Mouse (Mus musculus) adrenal gland, postnatal 36 days (tissue): ENCODE data around the gene Mlph. TPM values are rescaled to one million over a fixed set of nuclear protein-coding genes. Genes with fewer than 3 reads are reported as not detected.

ENCODE experiments used
- DNase-seq, 2 experiments: peaks; one replicate each; pipeline ENCODE4 v3.0.0; 2021; ENCODE audit warnings: mixed read lengths in 1 of 2
- total RNA-seq, 2 experiments: library from RNA; stranded (reverse); gene quantifications; 2 replicates each; pipeline ENCODE4 v1.2.3; 2021

Mlph gene
- total RNA-seq, 2 experiments from 2014 or later: 2.2 to 2.3 TPM

DNA sequence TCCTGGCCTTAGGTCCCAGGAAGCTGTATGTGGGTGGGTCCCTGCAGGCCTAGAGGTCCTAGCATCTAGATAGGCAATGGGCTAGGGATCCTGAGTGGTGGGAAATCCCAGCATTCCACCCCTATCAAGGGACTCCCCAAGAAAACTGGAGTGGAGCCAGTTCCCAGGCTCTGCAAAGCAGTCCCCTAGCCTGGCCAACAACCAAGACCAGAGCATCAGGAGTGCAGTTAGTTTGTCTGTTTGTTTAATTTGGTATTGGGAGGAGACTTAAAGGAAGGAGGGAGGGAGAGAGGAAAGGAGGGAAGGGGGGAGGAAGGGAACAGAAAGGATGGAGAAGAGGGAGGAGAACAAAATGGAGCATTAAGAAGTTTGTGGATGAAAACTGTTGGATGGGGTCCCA is 5.7 kb upstream of the Mlph start:
- peak in 1 of 2 experiments; percentile 44 for DNase-seq

DNA sequence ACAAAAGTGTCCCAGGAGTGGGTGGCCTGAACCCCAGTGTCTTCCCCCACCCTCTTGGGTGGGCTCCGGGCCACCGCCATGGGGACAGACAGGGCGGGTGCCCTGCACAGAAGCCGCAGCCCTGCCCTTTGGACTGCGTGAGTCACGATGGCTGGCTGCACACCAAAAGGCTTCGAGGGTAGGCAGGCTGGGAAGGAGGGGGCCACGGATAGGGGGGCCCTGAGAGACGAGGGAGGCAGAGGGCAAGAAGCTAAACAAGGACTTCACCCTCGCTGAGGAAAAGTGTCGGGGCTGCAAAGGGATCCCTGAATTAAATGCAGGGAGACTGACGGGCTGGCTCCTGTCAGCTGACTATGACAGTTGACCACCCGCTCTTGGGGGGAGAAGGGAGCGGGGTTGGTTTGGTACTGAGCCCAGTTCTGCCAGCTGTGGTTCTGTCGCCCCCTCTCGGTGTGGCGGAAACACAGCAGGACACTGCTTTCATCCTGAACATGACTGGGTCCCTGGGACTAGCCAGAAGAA is 5.2 kb upstream of the Mlph start:
- peak; percentile 86 to 88 for DNase-seq

DNA sequence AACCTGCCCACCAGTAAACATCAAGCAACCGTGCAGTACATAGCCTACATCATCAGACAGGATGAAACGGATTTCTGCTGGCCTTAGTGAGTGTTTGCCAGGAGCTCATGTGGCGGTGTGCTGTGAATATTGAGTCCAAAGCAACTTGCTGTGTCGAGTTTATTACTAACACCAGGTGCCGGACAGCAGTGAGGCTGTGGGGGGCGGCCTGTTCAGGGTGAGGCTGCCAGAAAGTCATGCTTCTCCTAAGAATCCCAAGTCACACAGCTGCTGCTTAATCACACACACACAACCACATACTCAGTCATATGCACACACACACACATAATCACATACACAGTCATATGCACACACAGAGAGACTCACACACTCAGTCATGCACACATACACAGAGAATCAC is 1.7 kb upstream of the Mlph start:
- no peak for DNase-seq

DNA sequence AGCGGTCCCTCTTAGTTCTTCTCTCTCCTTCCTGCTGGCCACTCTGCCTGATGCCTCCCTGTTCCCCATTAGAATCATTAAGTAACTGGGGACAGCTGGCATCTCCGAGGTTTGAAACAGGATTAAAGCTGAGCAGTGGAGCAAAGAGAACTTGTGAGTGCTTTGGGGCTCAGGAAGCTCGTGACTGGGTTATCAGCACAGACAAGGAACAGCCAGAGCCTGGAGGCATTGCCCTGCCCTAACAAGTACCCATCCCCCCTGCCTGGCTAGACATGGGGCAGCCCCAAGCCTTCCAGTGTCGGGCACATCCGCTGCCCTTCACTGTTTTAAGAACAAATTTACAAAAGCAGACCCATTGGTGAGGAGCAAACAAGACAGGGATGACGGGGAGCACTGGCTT is 2.6 kb downstream of the Mlph start:
- no peak for DNase-seq

DNA sequence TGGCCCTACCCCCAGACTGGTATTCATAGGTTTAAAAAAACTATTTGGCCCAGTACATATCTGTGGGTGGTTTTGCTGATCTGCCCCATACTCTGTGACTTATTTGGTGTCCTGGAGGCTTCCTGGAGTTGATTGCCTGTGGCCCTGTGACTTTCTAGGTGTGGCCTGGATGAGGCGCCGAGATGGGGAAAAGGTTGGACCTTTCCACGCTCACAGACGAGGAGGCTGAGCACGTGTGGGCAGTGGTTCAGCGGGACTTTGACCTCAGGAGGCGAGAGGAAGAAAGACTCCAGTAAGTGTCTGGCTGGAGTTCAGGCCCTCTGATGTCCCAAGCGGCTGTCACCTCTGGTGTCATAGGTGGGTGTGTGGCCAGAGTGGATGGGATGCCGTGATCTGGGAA is 6.8 kb downstream of the Mlph start:
- DNase-seq: no peak

DNA sequence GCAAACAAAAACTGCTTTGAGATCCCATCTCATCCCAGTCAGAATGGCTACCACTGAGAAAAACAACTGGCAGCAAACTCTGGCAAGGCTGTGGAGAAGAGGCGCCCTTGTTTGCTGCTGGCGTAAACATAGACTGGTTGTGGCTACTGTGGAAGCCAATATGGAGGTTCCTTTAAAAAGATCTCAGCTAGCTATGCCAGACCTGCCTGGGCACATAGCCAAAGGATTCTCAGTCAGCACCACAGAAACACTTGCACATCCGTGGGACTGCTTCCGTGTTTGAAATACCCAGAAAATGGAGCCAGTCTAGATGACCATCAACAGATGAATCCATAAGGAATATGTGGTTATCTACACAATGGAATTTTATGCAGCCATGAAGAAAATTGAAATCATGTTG is 11.1 kb downstream of the Mlph start:
- DNase-seq: no peak

DNA sequence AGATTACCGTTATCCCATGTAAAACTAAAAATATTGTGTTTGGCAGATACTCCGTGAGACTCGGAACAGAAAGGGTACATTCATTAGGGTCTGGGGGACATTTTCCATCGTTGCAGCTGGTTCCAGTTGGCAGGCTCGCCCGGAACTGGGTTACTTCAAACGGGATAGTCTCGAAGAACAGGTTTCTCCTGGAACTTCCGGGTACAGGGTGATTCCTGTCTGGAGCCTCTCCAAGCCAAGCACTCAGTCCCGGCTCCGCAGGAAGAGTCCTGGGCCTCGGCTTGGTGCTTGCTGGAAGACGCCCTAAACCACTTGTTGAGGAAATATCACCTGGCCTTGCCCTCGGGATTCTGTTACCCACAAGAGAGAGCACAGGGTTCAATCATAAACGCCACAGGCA is 12.4 kb downstream of the Mlph start:
- DNase-seq: no peak

DNA sequence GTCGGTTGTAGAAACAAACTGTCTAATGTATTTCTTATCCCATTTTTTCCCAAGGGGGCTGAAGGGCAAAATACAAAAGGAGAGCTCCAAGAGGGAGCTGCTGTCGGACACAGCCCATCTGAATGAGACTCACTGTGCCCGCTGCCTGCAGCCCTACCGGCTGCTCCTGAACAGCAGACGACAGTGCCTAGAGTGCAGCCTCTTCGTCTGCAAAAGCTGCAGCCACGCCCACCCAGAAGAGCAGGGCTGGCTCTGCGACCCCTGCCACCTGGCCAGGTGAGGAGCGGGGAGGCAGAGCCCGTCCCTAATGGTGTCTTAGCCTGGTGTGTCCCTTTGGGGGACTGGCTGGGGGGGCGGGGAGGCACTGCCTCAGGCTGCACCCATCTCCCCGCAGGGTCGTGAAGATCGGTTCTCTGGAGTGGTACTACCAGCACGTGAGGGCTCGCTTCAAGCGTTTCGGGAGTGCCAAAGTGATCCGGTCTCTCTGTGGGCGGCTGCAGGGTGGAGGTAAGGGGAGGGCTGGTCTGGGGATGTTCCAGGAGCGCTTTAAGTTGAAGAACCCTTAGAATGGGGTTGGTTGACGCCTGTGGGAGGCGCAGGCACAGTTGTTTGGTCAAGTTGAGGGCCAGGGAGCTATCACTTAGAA is 13.2 kb downstream of the Mlph start:
- DNase-seq: no peak

DNA sequence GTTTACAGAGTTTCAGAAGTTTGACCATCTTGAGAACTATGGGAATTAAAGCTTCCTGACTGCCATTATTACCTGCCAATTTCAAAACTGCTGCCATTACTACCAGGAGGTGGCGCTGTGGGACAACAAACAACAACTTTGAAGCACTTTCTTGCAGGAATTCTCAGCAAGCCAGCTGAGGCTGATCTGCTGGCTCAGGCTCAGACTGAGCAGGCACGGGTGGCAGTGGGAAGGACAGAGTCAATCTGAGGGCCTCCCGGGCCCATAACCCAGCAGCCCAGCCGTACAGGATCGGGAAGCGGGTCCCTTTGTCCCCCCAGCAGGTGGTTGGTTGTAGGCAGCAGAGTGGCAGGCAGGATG is 13.7 kb downstream of the Mlph start:
- peak; percentile 85 to 87 for DNase-seq

DNA sequence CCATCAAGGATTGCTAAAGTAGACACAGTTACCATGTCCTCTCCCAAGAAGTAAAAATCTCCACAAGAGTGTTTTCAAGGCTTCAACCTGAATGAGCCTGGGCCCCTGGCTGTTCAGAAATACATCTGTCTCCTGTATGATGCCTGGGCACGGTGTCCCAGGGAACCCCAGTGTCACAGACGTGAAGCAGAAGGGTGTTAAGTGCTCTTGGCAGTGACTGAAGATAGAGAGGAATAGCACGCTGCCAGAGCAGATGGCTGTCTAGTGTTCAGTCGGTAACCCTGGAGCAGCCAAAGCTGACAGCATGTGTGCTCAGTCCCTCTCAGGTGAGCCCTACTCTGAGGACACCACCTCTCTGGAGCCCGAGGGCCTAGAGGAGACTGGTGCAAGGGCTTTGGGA is 18.1 kb downstream of the Mlph start:
- no peak for DNase-seq

DNA sequence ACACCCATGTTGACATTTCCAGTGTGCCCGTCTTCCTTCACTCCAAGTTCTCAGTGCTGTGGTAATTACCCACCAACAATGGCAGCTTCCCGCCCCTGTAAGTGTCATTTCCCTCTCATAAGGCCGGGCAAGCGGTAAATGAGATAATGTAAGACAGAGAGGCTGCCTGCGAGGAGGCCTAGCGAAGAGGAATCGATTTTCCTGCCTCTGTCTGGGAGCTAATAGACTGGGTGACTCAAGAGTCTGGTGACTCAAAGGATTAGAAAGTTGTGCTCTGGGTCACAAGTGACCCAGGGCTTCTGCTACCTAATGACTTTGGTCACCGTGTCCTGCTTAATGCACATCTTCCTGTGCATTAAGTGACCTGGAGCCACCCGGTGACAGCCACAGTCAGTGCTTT is 22.1 kb downstream of the Mlph start:
- no peak for DNase-seq

DNA sequence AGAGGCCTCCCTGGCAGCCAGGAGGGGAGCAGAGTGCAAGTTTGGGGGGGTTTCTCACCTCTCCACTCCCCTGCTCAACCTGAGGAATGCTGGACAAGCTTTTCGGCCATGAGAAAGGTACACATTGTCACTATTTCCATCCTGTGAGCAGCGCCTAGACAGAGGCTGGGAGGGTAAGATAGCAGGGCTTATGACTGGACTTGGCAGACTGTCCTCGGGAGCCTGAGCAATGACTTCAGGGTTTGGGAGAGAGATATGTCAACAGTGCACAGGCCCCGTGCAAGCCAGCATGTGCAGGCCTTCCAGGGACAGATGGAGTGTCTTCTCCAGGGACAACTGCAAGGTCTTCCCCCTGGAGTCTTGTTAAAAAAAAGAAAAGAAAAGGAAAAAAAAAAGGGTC is 25.1 kb downstream of the Mlph start:
- no peak for DNase-seq

DNA sequence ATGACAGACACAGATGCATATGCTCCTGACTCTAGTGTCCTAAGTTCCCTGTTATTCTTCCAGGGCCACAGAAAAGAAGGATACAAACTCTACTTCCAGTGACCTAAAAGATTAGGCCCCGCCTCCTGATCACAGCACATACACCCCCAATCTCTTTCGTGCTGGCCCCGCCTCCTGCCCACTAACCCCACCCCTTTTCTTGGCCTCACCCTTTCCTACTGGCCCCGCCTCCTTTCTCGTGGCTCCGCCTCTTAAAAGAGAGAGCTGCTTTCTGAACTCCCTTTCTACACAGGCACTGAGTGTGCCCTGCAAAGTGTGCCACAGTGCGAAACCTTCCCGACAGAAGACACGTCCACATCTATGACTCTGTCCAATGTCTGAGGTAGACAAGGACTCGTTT is 30.3 kb downstream of the Mlph start:
- DNase-seq: no peak

DNA sequence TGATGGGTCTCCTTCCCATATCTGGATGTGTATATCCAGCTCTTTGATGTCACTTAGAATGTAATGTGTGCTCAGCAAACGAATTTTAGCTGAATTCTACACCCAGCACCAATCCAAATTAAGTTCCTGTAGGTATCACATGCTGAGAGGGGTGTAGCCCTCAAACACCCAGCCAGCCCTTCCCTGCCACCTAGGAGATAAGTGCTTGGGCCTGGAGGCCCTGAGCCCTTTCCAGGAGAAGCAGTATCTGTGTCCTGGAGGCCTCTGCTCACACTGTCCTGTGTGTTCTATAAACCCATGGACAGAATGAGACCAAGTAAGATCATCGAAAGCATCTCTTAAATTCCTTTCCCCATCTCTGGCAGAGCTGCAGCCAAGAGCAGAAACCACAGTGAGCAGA is 32.4 kb downstream of the Mlph start:
- no peak for DNase-seq

DNA sequence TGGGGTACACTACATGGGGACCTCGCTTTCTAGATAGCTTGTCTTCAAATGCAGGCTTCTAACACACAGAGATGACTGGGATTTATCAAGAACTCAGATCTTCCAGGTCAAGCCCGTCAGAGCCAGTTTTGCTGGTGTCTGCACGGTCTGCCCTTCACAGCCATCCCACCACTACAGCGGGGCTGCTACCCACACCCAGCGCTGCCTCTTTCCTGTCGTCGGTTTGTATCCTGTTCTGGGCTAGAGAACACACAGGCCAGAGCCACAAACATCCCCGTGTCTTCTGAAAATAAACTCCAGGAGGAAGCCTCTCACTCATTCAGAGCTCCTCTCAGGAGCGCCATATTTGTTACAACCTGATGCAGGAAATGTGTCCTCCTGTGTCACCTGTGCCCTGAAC is 34.4 kb downstream of the Mlph start:
- DNase-seq: no peak

DNA sequence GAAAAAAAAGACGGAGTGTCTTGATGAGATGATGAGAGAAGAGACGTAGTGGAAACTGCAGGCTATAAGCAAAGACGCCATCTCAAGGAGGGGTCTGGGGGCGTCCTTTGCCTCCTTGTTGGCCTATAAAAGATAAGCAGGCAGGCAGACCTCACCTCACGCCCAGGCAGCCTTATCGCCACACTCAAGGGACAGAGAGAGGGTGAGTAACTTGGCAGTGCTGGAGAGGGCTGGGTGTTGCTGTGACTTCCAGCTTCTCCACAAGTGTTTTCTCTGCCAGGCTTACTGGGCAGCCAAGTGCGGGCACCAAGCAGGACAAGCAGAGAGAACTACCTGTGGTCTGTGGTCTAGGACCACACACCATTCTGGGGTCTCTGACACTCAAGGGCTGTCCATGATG is 36.8 kb downstream of the Mlph start:
- no peak for DNase-seq

DNA sequence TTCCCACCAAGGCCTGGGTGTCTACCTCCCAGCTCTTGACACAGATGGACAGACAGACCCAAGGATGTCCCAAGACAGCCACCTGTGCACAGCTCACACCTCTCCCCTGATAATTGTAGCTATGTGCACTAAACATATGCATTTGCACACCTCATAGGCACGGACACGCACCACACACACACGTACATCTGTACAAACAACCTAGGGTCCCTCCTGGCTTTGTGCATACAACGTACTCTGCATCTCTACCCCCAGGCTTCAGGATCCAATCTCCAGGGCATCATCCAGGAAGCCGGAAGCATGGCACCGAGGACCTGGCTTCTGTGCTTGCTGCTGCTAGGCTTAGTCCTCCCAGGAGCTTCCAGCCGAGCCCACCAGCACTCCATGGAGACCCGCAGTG is 37.9 kb downstream of the Mlph start, which contains the start of gene Prlh:
Gene Prlh, plus strand, starts transcription at position 301 of the 400 bp plus-strand sequence.
- DNase-seq: no peak

DNA sequence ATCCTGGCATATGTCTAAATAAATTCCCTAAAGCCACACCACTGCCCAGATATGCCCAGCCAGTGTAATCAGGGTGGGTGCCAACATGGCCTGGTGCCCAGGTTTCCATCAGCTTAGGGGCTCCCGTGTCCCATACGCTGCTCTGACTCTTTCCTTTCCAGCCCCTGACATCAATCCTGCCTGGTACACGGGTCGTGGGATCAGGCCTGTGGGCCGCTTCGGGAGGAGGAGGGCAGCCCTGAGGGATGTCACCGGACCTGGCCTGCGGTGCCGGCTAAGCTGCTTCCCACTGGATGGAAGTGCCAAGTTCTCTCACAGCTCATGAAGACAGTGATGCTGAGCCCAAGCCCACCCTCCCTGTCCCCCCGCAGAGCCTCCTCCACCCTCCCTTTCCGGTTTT is 38.8 kb downstream of the Mlph start:
- DNase-seq: no peak

DNA sequence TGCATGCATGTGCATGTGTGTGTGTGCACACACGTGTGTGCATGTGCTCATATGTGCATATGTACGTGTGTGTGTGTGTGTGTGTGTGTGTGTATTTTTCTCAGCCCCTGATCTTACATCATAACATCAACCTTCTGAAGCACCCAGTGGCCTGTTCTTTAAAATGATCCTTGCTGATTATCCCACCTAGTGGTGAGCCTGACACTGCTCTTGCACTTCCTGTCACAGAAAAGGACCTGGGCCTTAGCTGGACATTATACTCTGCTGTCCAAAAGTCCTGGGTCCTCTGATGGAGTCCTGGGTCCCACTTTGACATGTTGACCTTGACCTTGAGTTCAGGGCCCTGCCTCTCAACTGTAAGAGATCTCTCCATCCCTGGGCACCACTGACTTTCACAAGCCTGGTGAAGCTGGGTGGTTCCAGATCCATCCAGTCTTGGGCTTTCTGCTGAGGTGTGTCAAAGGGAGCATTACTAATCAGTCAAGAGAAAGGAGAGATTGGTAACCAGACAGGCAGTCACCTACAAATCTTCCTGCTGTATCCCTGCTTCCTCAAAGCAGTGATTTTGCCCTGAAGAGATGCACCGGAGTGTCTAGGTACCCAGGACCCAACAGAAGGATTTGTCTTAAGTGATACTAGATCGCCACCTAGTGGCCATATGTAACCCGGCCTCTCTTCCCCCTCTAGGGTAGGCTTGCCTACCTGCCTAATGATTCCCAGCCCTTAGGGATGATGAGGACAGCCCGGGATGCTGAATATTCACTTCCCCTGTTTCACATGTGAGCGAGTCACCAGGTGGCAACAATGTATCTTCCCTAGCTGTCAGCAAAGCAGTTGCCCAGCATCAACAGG is 41.6 kb downstream of the Mlph start:
- DNase-seq: peak; percentile 51 to 67

DNA sequence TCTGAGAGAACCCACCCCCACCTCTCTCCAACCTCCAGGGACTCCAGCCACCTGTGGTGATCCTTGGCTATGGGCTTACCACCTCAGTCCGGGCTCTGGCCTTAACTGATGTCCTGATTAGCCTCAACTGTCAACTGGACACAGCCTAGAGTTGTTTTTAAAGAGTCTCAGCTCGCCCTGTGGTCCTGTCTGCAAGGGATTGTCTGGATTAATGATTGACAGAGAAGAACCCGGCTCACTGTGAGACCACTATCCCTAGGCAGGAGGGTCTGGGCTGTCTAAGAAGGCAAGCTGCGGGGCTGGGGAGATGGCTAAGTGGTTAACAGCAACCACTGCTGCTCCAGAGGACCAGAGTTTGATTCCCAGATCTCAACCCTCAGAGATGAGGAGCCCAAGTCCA is 47.6 kb downstream of the Mlph start:
- no peak for DNase-seq

DNA sequence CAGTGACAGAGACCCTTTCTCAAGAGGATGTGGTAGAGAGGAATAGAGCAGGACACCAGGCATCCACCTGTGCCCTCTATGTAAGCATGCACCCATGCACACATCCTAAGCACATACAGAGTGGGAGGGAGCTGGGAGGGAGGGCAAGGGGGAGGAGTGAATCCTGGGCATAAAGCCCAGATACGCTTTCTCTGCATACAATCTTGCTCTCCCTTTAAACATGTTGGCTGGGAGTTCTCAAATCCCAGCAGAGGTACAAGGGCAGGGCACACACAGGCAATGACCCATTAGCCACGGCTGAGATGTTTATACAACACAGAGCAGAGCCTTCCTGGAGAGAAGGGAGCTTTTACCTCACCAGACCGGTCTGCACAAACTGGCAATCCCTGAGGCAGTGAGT is 48.1 kb downstream of the Mlph start:
- no peak for DNase-seq

DNA sequence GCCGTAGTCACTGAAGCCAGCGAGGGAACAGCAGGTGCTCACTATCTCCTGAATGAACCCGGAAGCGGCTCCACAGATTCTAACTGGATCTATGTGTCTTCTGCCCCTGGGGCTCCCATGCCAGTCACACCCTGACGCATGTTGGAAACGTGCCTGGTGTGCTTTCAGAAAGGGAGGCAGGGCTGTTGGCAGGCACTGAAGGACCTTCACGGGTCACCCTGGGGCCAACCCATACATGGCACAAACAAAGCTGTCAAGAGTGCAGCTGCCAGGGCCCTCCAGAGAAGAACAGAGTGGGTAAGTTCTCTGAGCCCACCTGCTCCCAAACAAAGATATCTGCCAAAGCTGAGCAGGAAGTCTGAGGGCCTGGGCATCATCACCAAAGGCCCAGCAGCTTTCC is 52.7 kb downstream of the Mlph start:
- DNase-seq: peak; percentile 83 to 86

DNA sequence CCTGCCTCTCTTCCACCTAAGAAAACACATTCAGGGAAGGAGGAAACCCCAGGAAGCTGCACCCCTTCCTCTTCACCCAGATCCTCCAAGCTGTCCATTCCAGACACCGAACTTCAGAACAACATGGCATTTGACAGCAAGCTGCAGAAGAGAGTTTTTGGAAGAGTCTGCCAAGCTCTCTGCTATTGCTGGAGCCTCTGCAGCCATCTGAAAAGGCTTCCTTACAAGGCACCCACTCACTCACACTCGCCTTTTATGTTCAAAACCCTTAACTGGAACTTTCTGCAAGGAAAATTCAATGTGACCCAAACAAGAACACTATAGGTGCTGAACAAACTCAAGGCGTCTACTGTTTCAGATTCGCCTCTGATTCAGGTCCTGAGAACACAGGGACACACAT is 53.8 kb downstream of the Mlph start:
- no peak for DNase-seq

DNA sequence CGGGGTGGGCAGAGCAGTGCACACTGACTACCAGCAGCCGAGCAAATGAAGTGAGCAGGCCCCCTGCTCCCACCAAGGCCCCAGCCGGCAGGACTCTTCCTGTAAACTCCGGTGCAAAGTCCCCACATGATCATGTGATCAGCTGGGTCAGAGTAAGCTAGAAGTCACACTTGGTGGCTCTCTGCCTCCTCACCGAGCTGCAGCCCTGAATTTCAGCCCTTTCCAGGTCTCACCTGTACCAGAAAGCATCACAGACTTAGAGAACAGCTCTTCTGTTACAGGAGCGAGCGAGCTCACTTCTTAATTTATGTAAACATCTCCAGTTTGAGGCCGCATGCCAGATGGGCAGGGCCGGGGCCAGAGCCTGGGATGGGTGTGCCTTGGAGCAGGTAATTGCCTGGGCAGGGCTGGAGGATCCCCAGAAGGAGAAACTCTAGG is 54.5 kb downstream of the Mlph start, which contains the start of gene Rab17:
Gene Rab17, minus strand, starts transcription at position 315 of the 438 bp plus-strand sequence.
- no peak for DNase-seq
